8 mouse cellular contexts compared by ENCODE assay signal in genomic region chr11:97403614-97404183, GRCm38 (mm10). TPM values are rescaled to one million over a fixed set of nuclear protein-coding genes. Genes with fewer than 3 reads are reported as not detected.
A peak's percentile ranks its signal among the peaks of the same experiment; 100 is the strongest.
DNase-seq lines count a peak whose midpoint lies in the region; ATAC-seq lines count a peak whose summit lies in the region.

No protein-coding gene starts in this region.

- WGBS in forebrain, embryonic 10.5 days = 45% methylated on average over 8 of the region's 8 CpGs
- WGBS in kidney, embryonic 16.5 days = 42% methylated on average over 8 of the region's 8 CpGs

- H3K9me3 ChIP-seq in forebrain, embryonic 10.5 days = no peaks in the 10 kb centered on the region
- H3K9me3 ChIP-seq in kidney, embryonic 16.5 days (ENCODE audit: low read length) = no peaks in the 10 kb centered on the region

- peaks cover 4% of the 10 kb centered on the region; the same call in 1 of the 2 replicates for H3K36me3 ChIP-seq in forebrain, embryonic 10.5 days (replicated peaks)
- no peaks in the 10 kb centered on the region for H3K36me3 ChIP-seq in kidney, embryonic 16.5 days (ENCODE audit: insufficient read depth, low read length)

- H3K4me2 ChIP-seq in kidney, embryonic 16.5 days (replicated peaks; ENCODE audit: low read depth, low read length) = peak overlapping the region; percentile 97

- ATAC-seq in kidney, embryonic 16.5 days (ENCODE audit: low FRiP score, low TSS enrichment) = no peak
- ATAC-seq in activated CD4-positive, CD25-positive, alpha-beta regulatory T cell, adult 4 months = no peak

- no peak overlapping the region for H3K9ac ChIP-seq in kidney, embryonic 16.5 days (replicated peaks; ENCODE audit: low read length)

- no peak overlapping the region for H3K27ac ChIP-seq in forebrain, embryonic 10.5 days
- no peak overlapping the region for H3K27ac ChIP-seq in kidney, embryonic 16.5 days (ENCODE audit: low read length)

- H3K4me1 ChIP-seq in forebrain, embryonic 10.5 days = peaks cover 62% of the 10 kb centered on the region
- H3K4me1 ChIP-seq in kidney, embryonic 16.5 days (ENCODE audit: insufficient read depth, low read length) = peaks cover 34% of the 10 kb centered on the region

- peak overlapping the region; percentile 79 for H3K4me3 ChIP-seq in forebrain, embryonic 10.5 days
- peak overlapping the region; percentile 57; the same call in 1 of the 2 replicates for H3K4me3 ChIP-seq in kidney, embryonic 16.5 days (ENCODE audit: low read length)

- peaks cover 77% of the 10 kb centered on the region for H3K27me3 ChIP-seq in forebrain, embryonic 10.5 days (ENCODE audit: poor library complexity, severe bottlenecking)
- H3K27me3 ChIP-seq in kidney, embryonic 16.5 days (ENCODE audit: insufficient read depth, low read length) = peaks cover 8% of the 10 kb centered on the region; the same call in 1 of the 2 replicates

- DNase-seq in kidney, adult 18-20 months = peak; percentile 16
- DNase-seq in kidney, adult 8-10 months = no peak
- no peak for DNase-seq in forebrain, embryonic 10.5 days (ENCODE audit: extremely low spot score, low spot score)
- DNase-seq in naive thymus-derived CD4-positive, alpha-beta T cell, adult 2 months (ENCODE audit: low read depth) = peak; percentile 22
- DNase-seq in layer of hippocampus, adult 9-11 months = no peak
- DNase-seq in lung, postnatal 25 days (ENCODE audit: low spot score) = no peak

RNA-seq across cellular contexts. Expression of gene Arhgap23, which starts 11.6 kb away (rescaled TPM):
- 1.6 and 2.2 TPM in 2 replicates for polyA plus RNA-seq in forebrain, embryonic 10.5 days (2016; fragmentation: Nextera tagmentation; extraction: Ambion mirVana)
- 6.0 and 6.2 TPM in 2 replicates for polyA plus RNA-seq in kidney, embryonic 16.5 days (2015; fragmentation: Nextera tagmentation; extraction: Ambion mirVana)
- not detected for polyA plus RNA-seq in activated CD4-positive, CD25-positive, alpha-beta regulatory T cell, adult 4 months (2017; shearing (Covaris generic))

RNA-seq across cellular contexts. Expression of gene Socs7, which starts 41.3 kb away (rescaled TPM):
- polyA plus RNA-seq in forebrain, embryonic 10.5 days (2016; fragmentation: Nextera tagmentation; extraction: Ambion mirVana) = 3.8 and 4.2 TPM in 2 replicates
- 3.4 and 3.5 TPM in 2 replicates for polyA plus RNA-seq in kidney, embryonic 16.5 days (2015; fragmentation: Nextera tagmentation; extraction: Ambion mirVana)
- 1 to 10 TPM; 6.1 to 7.8 TPM for polyA plus RNA-seq in activated CD4-positive, CD25-positive, alpha-beta regulatory T cell, adult 4 months (2017; shearing (Covaris generic))

RNA-seq across cellular contexts. Expression of gene Gpr179, which starts 51.8 kb away (rescaled TPM):
- polyA plus RNA-seq in forebrain, embryonic 10.5 days (2016; fragmentation: Nextera tagmentation; extraction: Ambion mirVana) = 0.01 and 0.04 TPM in 2 replicates
- 0.21 and 0.24 TPM in 2 replicates for polyA plus RNA-seq in kidney, embryonic 16.5 days (2015; fragmentation: Nextera tagmentation; extraction: Ambion mirVana)
- polyA plus RNA-seq in activated CD4-positive, CD25-positive, alpha-beta regulatory T cell, adult 4 months (2017; shearing (Covaris generic)) = under 1 TPM; 0.11 to 0.45 TPM

Comparison
In these comparisons a context has a peak if more than half of its experiments do, and no peak if none do; other contexts are left out.
1. DNase-seq: peak in kidney, adult 18-20 months (single experiment) and naive thymus-derived CD4-positive, alpha-beta T cell, adult 2 months (single experiment); none in kidney, adult 8-10 months (0 of 2), forebrain, embryonic 10.5 days (single experiment), layer of hippocampus, adult 9-11 months (single experiment) and lung, postnatal 25 days (single experiment).